Mouse (Mus musculus): Measurements from ENCODE around the gene Usp19.

GRCm38 (mm10) chr9:108461181-108461631 lies 29.2 kb upstream of the Usp19 start, which contains the start of gene Klhdc8b:
- TF ChIP-seq CTCF (IDR thresholded peaks at IDR 0.05; ENCODE audit: control insufficient read depth, insufficient read depth, insufficient replicate concordance, low read depth, low read length) (no peak), POLR2A (IDR thresholded peaks at IDR 0.05; ENCODE audit: control insufficient read depth, low read depth, low read length) (no peak)

Measured in testis, adult 2 months (tissue).